Mouse (Mus musculus) kidney, adult 2 months (tissue): ENCODE data around the gene Nradd.

Experiments
- CTCF ChIP-seq: fragments of 200-500 bp; conservative IDR thresholded peaks from 2 replicates; pipeline ENCODE4 v1.5.1; 2011; ENCODE audit warnings: low read depth, mild to moderate bottlenecking, control low read depth, low read length, moderate library complexity, mixed read lengths; ENCODE audit not compliant: insufficient read depth, insufficient read length
- POLR2A ChIP-seq: fragments of 200-500 bp; IDR thresholded peaks from one replicate; pipeline ENCODE4 v1.6.1; 2011; ENCODE audit warnings: low read depth, low read length, control low read depth

DNA sequence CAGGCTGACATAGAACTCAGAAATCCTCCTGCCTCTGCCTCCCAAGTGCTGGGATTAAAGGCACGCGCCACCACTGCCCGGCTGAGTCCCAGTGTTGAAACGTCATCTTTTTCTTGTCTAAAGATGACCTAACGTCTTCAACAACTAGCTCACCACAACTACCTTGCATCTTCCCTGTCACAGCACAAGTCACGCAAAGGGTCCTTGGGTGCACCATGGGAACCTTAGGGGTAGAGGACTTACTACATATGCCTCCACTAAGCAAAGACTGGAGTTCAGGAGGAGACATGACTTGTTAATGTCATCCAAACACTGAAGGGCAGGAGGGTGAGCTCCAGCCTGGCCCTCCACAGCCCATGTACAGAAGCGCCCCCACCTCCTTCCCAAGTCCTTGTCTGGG, 3.6 kb downstream of the Nradd start:
- TF ChIP-seq POLR2A: no peak
- TF ChIP-seq CTCF: no peak
